Mouse (Mus musculus) heart, embryonic 10.5 days (tissue): ENCODE measurements around the gene Dll4. TPM values are rescaled to one million over a fixed set of nuclear protein-coding genes. Genes with fewer than 3 reads are reported as not detected.

ENCODE experiments used
- DNase-seq: peaks from one replicate; pipeline ENCODE4 v3.0.0-alpha.2; 2017; ENCODE audit warnings: low spot score
- H3K27ac ChIP-seq: fragments of 300-500 bp; sonication (generic); 2 replicates; pipeline ENCODE4 v1.5.1; 2016; ENCODE audit warnings: mild to moderate bottlenecking
- H3K27me3 ChIP-seq: fragments of 300-500 bp; sonication (generic); 2 replicates; pipeline ENCODE4 v1.6.1; 2016; ENCODE audit warnings: mild to moderate bottlenecking; ENCODE audit not compliant: poor library complexity, insufficient read depth, severe bottlenecking
- H3K36me3 ChIP-seq: fragments of 300-500 bp; sonication (generic); 2 replicates; pipeline ENCODE4 v1.6.1; 2016; ENCODE audit warnings: mild to moderate bottlenecking, moderate library complexity
- H3K4me1 ChIP-seq: fragments of 300-500 bp; sonication (generic); 2 replicates; pipeline ENCODE4 v1.6.1; 2016; ENCODE audit warnings: mild to moderate bottlenecking
- H3K4me3 ChIP-seq: fragments of 300-500 bp; sonication (generic); 2 replicates; pipeline ENCODE4 v1.5.1; 2016; ENCODE audit warnings: mild to moderate bottlenecking, moderate library complexity
- H3K9me3 ChIP-seq: fragments of 300-500 bp; sonication (generic); 2 replicates; pipeline ENCODE4 v1.6.1; 2016; ENCODE audit warnings: mild to moderate bottlenecking, moderate library complexity
- WGBS: fragments of 180-500 bp; shearing (Covaris S2); methylation state at CpG from one replicate; pipeline ENCODE4 v1.1.7; 2016; 5-methylcytosine and 5-hydroxymethylcytosine counted together
- polyA plus RNA-seq: library from polyadenylated mRNA; unstranded; fragments of >200 nt; fragmentation: Nextera tagmentation; extraction: Ambion mirVana; gene quantifications from 2 replicates; pipeline ENCODE4 v1.2.1, GENCODE M21; 2016

The Dll4 gene
- 6.0 and 7.5 TPM in 2 replicates for polyA plus RNA-seq

- H3K36me3 ChIP-seq: no peaks in the 10 kb centered on the region
- peak within 1 kb of the TSS; percentile 72 for H3K27ac ChIP-seq
- peaks cover 100% of the 10 kb centered on the region for H3K27me3 ChIP-seq
- under 1% methylated on average over 33 of the region's 33 CpGs for WGBS
- H3K4me3 ChIP-seq: peak within 1 kb of the TSS; percentile 73
- H3K9me3 ChIP-seq: no peaks in the 10 kb centered on the region
- DNase-seq: no peak
- peaks cover 68% of the 10 kb centered on the region for H3K4me1 ChIP-seq
These were observed at the start of gene Dll4 for GRCm38 (mm10) chr2:119325568-119326143. Gene Dll4 (plus strand): TSS chr2:119325784.

DNA sequence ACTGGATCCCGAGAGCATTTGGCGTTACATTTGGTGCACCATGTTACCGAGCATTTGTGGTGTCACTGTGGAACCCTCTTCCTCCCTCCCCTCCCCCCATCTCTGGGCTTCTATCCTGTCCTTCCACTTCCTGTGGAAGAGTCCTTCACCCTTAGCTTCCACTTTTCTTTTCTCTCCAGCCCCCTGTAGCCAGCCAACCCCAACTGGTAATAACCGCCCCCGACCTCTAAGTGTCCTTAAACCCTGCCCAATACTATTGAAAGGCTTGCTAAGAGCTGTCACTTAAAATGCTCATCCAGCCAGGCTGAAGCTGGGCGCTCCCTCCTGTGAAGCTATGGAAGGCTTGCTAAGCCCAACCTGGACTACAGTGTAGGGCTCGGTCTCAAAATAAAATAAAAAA is 48.7 kb upstream of the Dll4 start:
- no peaks in the 10 kb centered on the region for H3K9me3 ChIP-seq
- no peaks in the 10 kb centered on the region for H3K4me1 ChIP-seq
- no peaks in the 10 kb centered on the region for H3K36me3 ChIP-seq
- DNase-seq: no peak
- WGBS: 72% methylated on average over 7 of the region's 7 CpGs
- H3K27ac ChIP-seq: no peak overlapping the region
- H3K4me3 ChIP-seq: no peak overlapping the region
- H3K27me3 ChIP-seq: no peaks in the 10 kb centered on the region

GRCm38 (mm10) chr2:119277810-119278209 is 47.8 kb upstream of the Dll4 start:
- 87% methylated on average over 23 of the region's 23 CpGs for WGBS
- no peak for DNase-seq
- no peak overlapping the region for H3K4me3 ChIP-seq

DNA sequence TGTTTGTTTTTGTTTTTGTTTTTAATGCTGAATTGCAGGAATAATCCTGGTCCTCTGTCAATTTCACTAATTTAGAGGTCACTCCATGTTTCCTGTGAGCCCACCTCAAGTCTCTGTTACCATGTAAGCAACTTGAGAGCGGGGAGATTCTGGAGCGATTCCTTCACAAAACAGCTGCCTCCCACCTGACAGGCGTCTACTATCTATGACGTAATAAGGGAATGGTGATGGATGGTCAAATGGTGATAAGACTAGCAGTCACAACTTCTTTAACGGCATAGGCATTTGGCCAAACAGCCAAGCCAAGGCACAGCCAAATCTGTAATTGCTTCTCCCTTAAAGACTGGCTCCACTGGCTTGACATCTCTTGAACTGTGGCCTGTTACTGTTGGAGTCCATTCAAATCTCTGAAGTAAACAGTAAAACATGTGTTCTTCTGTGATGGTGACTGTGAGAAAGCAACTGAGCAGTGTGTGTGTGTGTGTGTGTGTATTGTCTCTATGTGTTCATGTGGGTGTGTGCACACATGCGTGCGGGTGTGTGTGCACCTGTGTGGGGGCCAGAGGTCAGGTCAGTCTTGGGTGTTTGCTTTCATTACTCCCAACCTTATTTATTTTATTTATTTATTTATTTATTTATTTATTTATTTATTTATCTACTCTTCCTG is 43.6 kb upstream of the Dll4 start:
- Histone ChIP-seq H3K9me3 (no peaks in the 10 kb centered on the region), H3K4me1 (no peaks in the 10 kb centered on the region), H3K36me3 (no peaks in the 10 kb centered on the region), H3K27ac (no peak overlapping the region), H3K27me3 (no peaks in the 10 kb centered on the region), H3K4me3 (no peak overlapping the region)
- DNase-seq: no peak
- WGBS: 79% methylated on average over 7 of the region's 7 CpGs

More at GRCm38 (mm10) chr2:119277810-119278209, 47.8 kb upstream of the Dll4 start:
- Histone ChIP-seq H3K27ac (no peak overlapping the region), H3K9me3 (no peaks in the 10 kb centered on the region), H3K4me1 (no peaks in the 10 kb centered on the region), H3K27me3 (no peaks in the 10 kb centered on the region), H3K36me3 (no peaks in the 10 kb centered on the region)

DNA sequence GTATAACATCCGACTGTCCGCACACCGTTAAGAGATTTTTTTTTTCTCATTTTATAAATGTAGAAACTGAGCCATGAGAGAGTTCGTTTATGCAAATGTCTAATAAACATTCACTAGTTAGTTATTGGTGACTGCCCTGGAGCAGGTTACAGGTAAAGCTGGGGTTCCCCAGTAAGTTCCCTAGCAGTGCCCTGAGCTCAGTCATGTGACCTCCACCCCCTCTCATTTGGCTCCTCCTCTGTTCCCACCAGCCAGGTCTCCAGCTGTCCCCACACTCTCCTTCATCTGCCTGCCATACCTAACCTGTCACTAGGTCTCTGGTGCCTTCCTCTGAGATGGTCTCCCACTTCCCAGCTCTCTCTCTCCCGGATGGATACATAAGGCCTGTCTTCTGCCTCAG is 38.2 kb upstream of the Dll4 start:
- H3K27ac ChIP-seq: no peak overlapping the region
- H3K4me3 ChIP-seq: no peak overlapping the region
- 87% methylated on average over 5 of the region's 5 CpGs for WGBS
- H3K27me3 ChIP-seq: no peaks in the 10 kb centered on the region
- peaks cover 16% of the 10 kb centered on the region for H3K4me1 ChIP-seq
- peaks cover 25% of the 10 kb centered on the region for H3K36me3 ChIP-seq
- DNase-seq: no peak
- no peaks in the 10 kb centered on the region for H3K9me3 ChIP-seq

DNA sequence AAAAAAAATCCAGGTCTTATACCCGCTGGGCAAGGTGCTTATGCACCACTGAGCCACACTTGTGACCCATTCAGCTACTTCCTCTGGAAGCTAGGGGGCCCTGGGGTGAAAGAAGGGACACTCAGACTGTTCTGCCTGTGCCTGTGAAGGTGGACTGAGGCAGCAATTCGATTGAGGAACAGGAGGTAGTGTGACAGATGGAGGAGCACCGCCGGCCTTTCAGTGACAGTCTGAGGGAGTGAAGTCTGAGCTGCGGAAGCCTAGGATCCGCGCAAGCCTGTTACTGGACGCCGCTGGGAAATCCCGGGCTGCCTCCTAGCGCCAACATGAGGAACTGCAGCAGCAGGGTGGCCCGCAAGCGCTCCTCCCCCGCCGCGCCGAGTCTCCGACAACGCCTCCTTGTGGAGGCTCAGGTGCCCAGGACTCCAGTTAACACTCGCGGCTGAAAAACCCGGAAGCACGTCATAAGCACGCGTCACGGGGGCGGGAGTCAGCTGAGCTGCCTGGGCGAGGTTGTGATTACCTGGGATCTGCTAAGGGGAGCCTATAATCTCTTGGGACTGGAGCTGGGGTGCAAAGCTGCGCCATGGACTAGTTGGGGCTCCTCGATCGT is 37.2 kb upstream of the Dll4 start, which contains the start of gene Vps18:
Vps18 (plus strand) TSS at position 471 of the 613 bp plus-strand sequence.
- 1% methylated on average over 31 of the region's 31 CpGs for WGBS
- Histone ChIP-seq H3K36me3 (peaks cover 35% of the 10 kb centered on the region), H3K4me3 (peak within 1 kb of the TSS; percentile 83), H3K4me1 (peaks cover 16% of the 10 kb centered on the region), H3K9me3 (no peaks in the 10 kb centered on the region), H3K27ac (peak within 1 kb of the TSS; percentile 80), H3K27me3 (no peaks in the 10 kb centered on the region)
- DNase-seq: peak; percentile 99

DNA sequence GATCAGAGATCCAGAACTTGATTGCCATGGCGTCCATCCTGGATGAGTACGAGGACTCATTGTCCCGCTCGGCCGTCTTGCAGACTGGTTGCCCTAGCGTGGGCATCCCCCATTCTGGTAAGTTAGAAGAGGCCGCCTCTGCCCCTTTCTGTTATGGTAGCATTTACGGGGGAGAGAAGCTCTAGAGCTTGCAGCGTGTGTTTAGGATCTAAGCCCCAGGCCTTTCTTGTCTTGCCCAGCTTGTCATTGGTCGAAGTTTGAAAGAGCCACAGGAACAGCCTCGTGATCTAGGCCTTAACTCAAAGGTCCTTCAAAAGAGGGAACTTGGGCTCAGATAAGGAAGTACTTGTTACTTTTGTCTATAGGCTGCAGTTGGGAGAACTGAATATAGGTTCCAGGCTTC is 36.6 kb upstream of the Dll4 start:
- WGBS: 2% methylated on average over 11 of the region's 11 CpGs
- DNase-seq: no peak
- peak overlapping the region; percentile 80 for H3K27ac ChIP-seq

DNA sequence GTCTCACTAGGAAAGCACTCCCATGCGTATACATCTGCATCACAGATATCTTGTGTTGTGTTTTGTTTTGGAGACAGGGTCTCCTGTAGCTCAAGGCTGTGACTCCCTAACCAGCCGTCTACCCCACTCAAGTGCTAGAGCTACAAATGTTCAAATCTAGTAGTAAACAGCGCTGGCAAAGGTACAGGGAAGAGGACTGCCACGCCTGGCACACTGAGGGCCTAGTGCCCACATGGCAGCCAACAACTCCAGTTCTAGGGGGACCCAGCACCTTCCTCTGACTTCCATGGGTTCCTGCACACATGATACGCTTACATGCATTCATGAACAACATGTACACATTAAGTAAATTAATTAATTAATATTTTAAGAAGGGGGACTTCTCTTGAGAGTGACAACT is 33.3 kb upstream of the Dll4 start:
- DNase-seq: no peak
- peaks cover 68% of the 10 kb centered on the region for H3K36me3 ChIP-seq
- H3K4me3 ChIP-seq: no peak overlapping the region
- peaks cover 16% of the 10 kb centered on the region for H3K4me1 ChIP-seq
- no peaks in the 10 kb centered on the region for H3K27me3 ChIP-seq
- H3K9me3 ChIP-seq: no peaks in the 10 kb centered on the region
- H3K27ac ChIP-seq: no peak overlapping the region
- 88% methylated on average over 5 of the region's 5 CpGs for WGBS

More for the DNA sequence above, 36.6 kb upstream of the Dll4 start:
- peaks cover 41% of the 10 kb centered on the region for H3K36me3 ChIP-seq
- no peaks in the 10 kb centered on the region for H3K9me3 ChIP-seq
- peaks cover 16% of the 10 kb centered on the region for H3K4me1 ChIP-seq
- H3K27me3 ChIP-seq: no peaks in the 10 kb centered on the region
- H3K4me3 ChIP-seq: peak overlapping the region; percentile 83

- Histone ChIP-seq H3K27ac (no peak overlapping the region), H3K9me3 (no peaks in the 10 kb centered on the region), H3K27me3 (no peaks in the 10 kb centered on the region), H3K4me1 (peaks cover 16% of the 10 kb centered on the region), H3K36me3 (peaks cover 73% of the 10 kb centered on the region), H3K4me3 (no peak overlapping the region)
- WGBS: 90% methylated on average over 17 of the region's 17 CpGs
- no peak for DNase-seq
These were observed 32.7 kb upstream of the Dll4 start for GRCm38 (mm10) chr2:119292852-119293251.

GRCm38 (mm10) chr2:119293311-119293710 is 32.3 kb upstream of the Dll4 start:
- Histone ChIP-seq H3K36me3 (peaks cover 78% of the 10 kb centered on the region), H3K27ac (no peak overlapping the region), H3K4me1 (peaks cover 16% of the 10 kb centered on the region), H3K4me3 (no peak overlapping the region), H3K9me3 (no peaks in the 10 kb centered on the region), H3K27me3 (no peaks in the 10 kb centered on the region)
- no peak for DNase-seq
- WGBS: 90% methylated on average over 17 of the region's 17 CpGs

DNA sequence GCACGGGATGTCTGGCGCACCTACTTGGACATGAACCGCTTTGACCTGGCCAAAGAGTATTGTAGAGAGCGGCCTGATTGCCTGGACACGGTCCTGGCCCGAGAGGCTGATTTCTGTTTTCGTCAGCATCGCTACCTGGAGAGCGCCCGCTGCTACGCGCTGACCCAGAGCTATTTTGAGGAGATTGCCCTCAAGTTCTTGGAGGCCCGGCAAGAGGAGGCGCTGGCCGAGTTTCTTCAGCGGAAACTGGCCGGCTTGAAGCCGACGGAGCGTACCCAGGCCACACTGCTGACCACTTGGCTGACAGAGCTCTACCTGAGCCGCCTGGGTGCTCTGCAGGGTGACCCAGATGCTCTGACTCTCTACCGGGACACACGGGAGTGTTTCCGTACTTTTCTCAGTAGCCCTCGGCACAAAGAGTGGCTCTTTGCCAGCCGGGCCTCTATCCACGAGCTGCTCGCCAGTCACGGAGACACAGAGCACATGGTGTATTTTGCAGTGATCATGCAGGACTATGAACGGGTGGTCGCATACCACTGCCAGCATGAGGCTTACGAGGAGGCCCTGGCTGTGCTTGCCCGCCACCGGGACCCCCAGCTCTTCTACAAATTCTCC is 31.7 kb upstream of the Dll4 start:
- H3K27ac ChIP-seq: no peak overlapping the region
- 88% methylated on average over 34 of the region's 34 CpGs for WGBS
- no peak overlapping the region for H3K4me3 ChIP-seq
- peaks cover 82% of the 10 kb centered on the region for H3K36me3 ChIP-seq
- no peaks in the 10 kb centered on the region for H3K9me3 ChIP-seq
- no peak for DNase-seq
- H3K4me1 ChIP-seq: peaks cover 16% of the 10 kb centered on the region
- H3K27me3 ChIP-seq: no peaks in the 10 kb centered on the region

DNA sequence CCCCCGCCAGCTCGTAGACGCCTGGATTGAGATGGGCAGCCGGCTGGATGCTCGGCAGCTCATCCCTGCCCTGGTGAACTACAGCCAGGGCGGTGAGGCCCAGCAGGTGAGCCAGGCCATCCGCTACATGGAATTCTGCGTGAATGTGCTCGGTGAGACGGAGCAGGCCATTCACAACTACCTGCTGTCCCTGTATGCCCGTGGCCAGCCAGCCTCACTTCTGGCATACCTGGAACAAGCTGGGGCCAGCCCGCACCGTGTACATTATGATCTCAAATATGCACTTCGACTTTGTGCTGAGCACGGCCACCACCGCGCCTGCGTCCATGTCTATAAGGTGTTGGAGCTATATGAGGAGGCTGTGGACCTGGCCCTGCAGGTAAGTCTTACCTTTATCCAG is 31.2 kb upstream of the Dll4 start:
- H3K27me3 ChIP-seq: no peaks in the 10 kb centered on the region
- 89% methylated on average over 18 of the region's 18 CpGs for WGBS
- no peak overlapping the region for H3K4me3 ChIP-seq
- peaks cover 88% of the 10 kb centered on the region for H3K36me3 ChIP-seq
- H3K4me1 ChIP-seq: peaks cover 13% of the 10 kb centered on the region
- H3K27ac ChIP-seq: no peak overlapping the region
- H3K9me3 ChIP-seq: no peaks in the 10 kb centered on the region
- no peak for DNase-seq

- DNase-seq: peak; percentile 72
- Histone ChIP-seq H3K27me3 (no peaks in the 10 kb centered on the region), H3K9me3 (no peaks in the 10 kb centered on the region), H3K27ac (no peak overlapping the region), H3K36me3 (peaks cover 77% of the 10 kb centered on the region), H3K4me1 (peaks cover 23% of the 10 kb centered on the region), H3K4me3 (no peak overlapping the region)
- 93% methylated on average over 12 of the region's 12 CpGs for WGBS
These were observed 28.8 kb upstream of the Dll4 start for GRCm38 (mm10) chr2:119296756-119297155.
